Mouse (Mus musculus): ENCODE results near the gene Dock9.
A peak's percentile ranks its signal among the peaks of the same experiment; 100 is the strongest.

Gene Dock9

DNA sequence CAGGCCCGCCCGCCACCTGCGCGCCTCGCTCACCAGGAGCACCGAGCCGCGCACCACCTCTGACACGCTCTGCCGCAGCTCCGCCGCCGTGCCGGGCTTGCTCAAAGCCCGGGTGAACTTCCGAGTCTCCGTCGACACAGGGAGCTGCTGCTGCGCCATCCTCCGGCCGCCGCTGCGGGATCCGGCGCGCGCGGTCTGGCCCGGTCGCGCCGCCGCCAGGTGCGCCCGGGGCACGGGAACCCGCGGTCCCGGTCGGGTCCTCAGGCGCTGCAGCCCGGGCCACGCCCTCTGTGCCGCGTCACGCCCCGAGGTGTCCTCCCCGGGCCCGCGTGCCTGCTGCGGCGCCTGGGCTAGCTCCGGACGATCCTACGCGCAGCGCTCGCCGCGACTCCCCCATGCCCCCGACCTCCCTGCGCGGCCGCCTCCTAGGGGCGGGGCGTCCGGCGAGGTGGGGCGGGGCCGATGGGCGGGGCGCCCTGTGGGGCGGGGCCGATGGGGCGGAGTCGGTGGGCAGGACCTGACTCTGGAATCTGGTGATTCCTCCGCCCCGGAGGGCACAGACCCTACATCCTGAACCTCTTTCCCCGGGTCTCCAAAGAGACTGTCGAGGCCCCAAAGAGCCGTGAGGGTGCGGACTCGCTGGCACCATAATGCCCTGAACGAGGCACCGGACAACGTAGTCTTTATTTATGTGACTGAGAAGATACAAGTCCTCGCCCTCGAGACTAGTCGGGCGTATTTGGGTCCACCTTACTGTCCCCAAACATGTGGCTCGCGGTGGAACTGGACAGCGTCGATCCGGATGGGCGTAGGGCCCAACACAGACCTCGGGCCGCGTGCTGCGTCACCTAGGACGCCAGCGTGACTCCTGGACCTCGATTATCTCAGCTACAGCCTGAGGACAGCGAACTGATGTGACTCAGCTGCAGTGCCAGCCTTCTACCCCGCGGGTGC lies at the start of gene Dock9:
Dock9 (minus strand) TSS at position 381 of the 954 bp plus-strand sequence.
- peak; percentile 93 for DNase-seq (ENCODE audit: low read depth)

GRCm38 (mm10) chr14:121844486-121844885 lies 46.8 kb upstream of the Dock9 start:
- DNase-seq (ENCODE audit: low read depth): no peak

DNA sequence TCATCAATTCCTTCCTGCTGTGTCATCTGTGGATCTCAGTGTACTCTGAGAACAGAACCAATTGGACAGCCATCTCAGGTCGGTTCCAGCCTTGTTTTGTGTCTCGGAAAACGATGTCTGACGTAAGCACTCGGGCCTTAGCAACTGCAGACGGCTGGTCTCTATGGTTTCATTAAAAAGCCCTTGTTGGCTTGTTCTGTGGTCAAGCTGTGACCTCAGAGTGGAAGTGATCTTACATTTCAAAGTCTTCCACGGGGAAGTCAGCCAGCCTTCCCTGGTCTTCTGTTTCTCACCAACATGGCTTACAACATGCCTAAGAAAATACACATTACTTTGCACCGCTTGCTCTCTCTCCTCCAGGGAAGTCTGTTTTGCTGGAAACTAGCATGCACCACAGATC lies 42.6 kb upstream of the Dock9 start:
- DNase-seq (ENCODE audit: low read depth): no peak

- DNase-seq (ENCODE audit: low read depth): no peak
Observed at GRCm38 (mm10) chr14:121838161-121838560, 40.5 kb upstream of the Dock9 start.

- no peak for DNase-seq (ENCODE audit: low read depth)
Observed at GRCm38 (mm10) chr14:121833001-121833520, 35.4 kb upstream of the Dock9 start.

DNA sequence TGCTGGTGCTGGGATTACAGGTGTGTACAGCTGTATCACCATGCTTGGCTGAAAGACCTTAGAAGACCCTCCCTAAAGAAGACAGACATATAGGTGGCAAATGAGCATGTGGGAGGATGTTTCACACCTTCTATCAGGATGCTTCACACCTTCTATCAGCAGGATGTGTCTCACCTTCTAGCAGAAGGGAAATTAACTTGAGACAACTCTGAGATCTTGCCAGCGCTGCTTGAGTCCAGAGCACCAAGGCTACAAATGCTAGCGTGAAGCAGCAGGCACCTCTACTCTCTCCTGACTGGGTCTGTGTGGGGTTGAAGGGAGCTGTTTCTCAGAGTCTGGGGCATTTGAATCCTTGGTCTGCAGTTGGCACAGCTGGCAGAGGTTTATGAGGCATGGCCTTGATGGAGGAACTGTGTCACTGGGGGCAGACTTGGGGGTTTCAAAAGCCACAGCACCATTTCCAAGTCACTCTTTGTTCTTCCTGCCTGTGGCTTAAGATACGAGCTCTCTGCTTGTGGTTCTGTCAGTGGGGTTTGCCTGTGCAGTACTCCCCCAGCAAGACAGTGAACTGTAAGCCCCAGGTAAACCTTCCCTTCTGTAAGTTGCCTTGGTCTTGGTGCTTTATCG lies 32.3 kb upstream of the Dock9 start:
- DNase-seq (ENCODE audit: low read depth): peak; percentile 26

DNA sequence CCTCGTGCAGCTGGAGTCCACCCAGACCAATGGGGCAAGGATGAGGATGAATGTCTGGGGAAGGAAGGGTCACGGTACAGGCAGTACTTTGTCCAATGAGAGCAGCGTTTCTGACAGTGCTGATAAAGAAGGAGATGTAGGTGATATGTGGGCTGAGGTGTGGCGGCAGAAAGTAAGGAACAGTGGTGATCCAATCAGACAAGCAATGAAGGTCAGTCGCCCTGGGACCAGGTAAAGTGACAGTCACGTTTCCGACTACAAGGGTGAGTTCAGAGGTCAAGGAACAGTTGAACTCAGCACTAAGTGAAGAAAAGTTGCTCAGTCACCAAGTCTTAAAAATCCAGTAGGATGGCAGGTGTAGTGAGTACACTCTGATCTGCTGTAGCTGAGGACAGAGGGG lies 29.5 kb upstream of the Dock9 start:
- no peak for DNase-seq (ENCODE audit: low read depth)

DNA sequence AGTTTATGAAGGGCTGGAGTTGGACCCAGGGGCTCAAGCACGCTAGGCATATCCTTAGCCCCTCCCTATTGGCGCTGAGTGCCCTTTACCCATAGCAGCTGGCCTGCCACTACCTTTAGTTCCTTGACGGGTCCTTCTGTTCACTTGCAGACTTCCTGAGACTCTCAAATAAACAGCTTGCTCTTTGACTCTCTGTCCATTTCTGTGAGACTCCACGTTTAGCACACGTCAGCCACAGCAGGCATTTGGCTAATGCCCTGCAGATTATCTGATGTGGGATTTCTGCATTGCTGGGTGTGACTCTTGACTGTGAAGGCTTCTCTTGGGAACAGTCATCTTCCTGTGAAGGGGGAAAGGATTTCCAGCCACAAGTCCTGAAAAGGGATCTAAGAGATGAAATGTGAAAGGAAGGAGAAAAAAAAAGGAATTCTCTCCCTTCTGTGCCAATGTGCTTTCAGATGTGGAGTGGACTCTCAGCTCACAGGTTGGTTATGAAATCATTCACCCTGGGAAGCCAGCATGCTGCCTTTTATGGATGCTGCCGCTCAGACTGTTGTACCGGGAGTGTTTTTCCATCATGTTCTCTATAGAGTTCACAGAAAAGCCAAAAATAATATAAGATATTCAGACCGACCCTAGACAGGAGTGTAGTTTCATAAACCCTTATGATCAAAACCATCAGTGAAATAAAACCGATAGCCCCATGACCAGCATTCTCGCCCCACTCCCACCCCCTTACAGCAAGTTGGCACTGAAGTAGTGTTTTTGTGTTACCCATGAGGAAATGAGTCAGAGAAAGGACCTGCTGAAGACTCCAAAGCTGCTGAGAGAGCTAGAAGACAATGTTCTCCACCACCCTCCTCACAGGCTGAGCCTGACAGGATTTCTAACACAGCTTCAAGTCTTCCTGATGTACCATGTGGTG lies 28.1 kb upstream of the Dock9 start:
- DNase-seq (ENCODE audit: low read depth): no peak

GRCm38 (mm10) chr14:121824322-121825103 lies 26.9 kb upstream of the Dock9 start:
- DNase-seq (ENCODE audit: low read depth): no peak

GRCm38 (mm10) chr14:121822997-121823396 lies 25.4 kb upstream of the Dock9 start:
- DNase-seq (ENCODE audit: low read depth): no peak

DNA sequence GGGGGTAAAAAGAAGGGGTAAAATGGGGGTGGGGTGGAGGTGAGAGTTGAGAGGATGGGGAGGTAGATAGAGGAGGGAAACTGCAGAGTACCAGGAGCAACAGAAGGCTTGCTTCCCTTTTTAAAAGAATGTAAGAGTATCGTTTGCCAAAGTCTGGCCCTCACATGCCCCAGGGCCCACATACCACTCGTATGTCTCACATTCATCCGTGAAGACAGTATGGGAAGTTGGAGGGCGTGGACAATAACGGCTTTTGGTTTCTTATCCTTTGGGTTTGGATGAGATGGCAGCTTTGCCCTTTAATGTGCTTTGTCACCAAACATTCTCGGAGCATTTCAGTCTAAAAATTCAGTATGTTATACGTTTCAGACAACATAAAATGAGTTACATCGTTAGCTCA lies 24.9 kb upstream of the Dock9 start:
- no peak for DNase-seq (ENCODE audit: low read depth)

DNA sequence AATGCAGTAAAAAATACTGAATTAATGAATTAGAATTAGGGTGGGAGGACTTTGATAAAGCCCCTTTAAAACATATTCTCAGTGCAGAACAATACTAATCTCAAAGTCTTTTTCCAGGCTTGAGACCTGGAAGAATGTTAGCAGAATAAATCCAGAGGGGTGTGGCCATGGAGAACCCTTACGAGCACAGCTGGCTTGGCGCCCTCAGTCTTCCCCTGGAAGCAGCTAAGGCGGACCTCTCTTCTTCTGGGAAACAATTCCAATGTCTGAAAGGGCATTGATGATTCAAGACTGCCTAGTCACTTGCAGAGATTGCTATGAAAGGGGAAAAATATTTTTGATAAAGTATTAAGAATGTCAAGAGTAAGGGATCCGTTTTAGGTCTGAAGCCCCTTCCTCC lies 9.2 kb upstream of the Dock9 start:
- DNase-seq (ENCODE audit: low read depth): no peak

GRCm38 (mm10) chr14:121806316-121806715 lies 8.7 kb upstream of the Dock9 start:
- DNase-seq (ENCODE audit: low read depth): no peak

GRCm38 (mm10) chr14:121804461-121804860 lies 6.8 kb upstream of the Dock9 start:
- DNase-seq (ENCODE audit: low read depth): peak; percentile 59

DNA sequence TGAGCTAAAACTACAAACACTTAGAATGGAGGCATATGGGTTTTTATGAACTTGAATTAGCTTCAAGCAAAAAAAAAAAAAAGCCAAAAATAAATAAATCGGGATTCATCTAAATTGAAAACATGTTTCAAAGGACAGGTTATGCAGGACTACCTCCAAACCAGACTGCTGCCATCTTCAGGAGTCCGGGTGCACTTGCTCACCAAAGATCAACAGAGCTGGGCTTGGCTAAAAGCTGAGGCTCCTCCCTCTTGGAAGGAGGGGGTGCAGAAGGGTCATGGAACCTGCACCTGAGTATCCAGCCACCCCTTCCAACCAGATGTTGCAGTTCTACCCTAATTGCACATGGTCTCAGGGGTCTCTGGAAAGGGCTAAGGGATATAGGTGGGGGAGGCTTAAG lies 3.3 kb upstream of the Dock9 start:
- peak; percentile 41 for DNase-seq (ENCODE audit: low read depth)

DNA sequence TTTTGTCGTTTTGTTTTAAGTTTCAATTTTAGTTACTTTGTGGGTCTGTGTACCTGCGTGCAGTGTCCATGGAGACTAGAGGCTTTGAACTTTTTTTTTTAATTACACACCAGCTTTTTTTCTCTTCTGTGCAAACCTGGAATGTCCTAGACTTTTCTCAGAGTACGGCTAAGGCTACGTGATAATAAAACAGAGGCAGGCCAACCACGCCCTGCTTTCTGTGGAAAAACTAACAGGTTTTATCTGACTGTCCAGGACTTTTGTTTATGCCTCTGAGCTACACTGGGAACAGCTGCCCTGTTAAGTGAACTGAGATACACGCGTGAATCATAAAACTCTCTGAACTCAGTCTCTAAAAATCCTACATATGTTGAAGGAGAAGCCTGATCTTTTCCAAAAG lies 1.5 kb upstream of the Dock9 start:
- no peak for DNase-seq (ENCODE audit: low read depth)

- DNase-seq (ENCODE audit: low read depth): peak; percentile 90
Observed at GRCm38 (mm10) chr14:121798411-121798799, 768 bp upstream of the Dock9 start.

- peak; percentile 50 for DNase-seq (ENCODE audit: low read depth)
Observed at GRCm38 (mm10) chr14:121796571-121797456, 823 bp downstream of the Dock9 start.

DNA sequence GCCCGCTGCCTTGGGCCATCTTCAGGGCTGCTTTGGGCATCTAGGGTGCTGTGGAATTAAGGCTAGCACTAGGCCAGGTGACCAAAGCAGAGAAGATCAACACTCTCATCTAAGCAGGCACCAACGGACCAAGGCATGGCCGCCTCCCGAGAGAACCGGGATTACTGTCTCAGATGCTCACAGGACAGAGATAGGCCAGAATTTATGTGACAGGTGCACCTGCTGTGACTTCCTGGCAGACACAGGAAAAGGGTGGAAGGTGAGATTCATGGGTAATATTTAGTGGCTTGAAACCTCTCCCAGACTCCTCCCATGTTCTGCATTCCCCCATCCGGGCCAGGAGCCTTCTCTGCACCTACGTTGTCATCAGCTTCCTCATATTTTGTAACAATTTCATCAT lies 2.1 kb downstream of the Dock9 start:
- no peak for DNase-seq (ENCODE audit: low read depth)

GRCm38 (mm10) chr14:121793639-121794038 lies 4.0 kb downstream of the Dock9 start:
- no peak for DNase-seq (ENCODE audit: low read depth)

Measured in naive thymus-derived CD4-positive, alpha-beta T cell, adult 2 months (primary cell).